Comparison of ENCODE assay signal across 9 mouse cellular contexts in the genomic region with DNA sequence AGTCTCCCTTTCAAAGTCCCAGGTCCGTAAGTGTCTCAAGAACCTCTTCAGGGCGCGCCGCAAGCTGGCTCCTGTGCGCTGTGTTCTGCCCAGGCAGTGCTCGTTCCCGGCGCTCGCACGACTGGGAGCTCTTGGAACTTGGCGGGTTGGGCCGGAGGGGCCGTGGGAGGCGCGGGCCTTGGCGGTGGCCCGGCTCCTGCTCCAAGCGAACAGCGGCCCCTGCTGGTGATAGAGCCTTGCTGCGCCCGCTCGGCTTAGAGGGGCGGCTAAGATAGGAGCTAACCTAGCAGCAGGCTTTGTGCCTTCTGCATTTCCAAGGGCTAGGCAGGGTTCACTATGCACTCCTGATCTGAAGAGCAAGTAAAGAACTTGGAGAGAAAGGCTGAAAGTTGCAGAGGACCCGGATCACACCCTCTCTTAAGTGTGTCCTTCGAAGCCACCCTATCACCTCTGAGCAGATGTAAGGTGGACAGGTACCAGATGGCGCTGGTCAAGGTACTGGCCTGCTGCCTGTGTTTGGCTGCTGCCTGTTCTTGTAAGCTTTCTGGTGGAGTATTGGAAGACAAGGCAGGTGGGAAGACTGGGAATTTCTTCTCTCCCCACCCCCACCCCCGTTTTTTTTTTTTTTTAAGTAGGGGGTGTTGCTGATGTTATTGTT. TPM values are rescaled to one million over a fixed set of nuclear protein-coding genes. Genes with fewer than 3 reads are reported as not detected.
DNase-seq lines count a peak whose midpoint lies in the region; ATAC-seq lines count a peak whose summit lies in the region.
"Had no signal": no experiment of that assay in that cellular context is flagged by ENCODE, and none has a peak within 500 bp of the region (broad histone marks: within the 10 kb centered on the region; RNA-seq: fewer than 3 reads in every experiment).

TSS of gene Rprm (minus strand) at position 123 of the 658 bp plus-strand sequence.

- H3K4me3 ChIP-seq in intestine, embryonic 16.5 days (ENCODE audit: low read length): peak within 1 kb of the TSS; percentile 56
- H3K4me3 ChIP-seq: erythroblast, embryonic 14.5 days had no signal

- peaks cover 13% of the 10 kb centered on the region; the same call in 1 of the 2 replicates for H3K4me1 ChIP-seq in intestine, embryonic 16.5 days (ENCODE audit: control insufficient read depth, insufficient read depth, low read length)

- DNase-seq in adrenal gland, postnatal 14 days: peak; percentile 94
- DNase-seq in embryo, embryonic 11.5 days (ENCODE audit: low read depth, low spot score): peak; percentile 87
- DNase-seq in gonadal fat pad, adult 2 months (ENCODE audit: low read depth): no peak
- peak; percentile 87 to 95 for DNase-seq in left cerebral cortex, postnatal 14 days (ENCODE audit: low spot score in 2 of 2)
- peak; percentile 99 for DNase-seq in right cerebral cortex, postnatal 4 days
- peak; percentile 73 for DNase-seq in yolk sac, embryonic 10.5 days (ENCODE audit: low spot score)

- intact Hi-C loops in left cerebral cortex, postnatal 14 days (cut with DNase I): loop anchor here (2.0 to 10.0 kb wide), 3 partner anchors 755 to 1331 kb away; no protein-coding TSS in a partner anchor

- H3K9me3 ChIP-seq in intestine, embryonic 16.5 days (ENCODE audit: control insufficient read depth, low read length): no peaks in the 10 kb centered on the region

- ATAC-seq in intestine, embryonic 16.5 days: peak; percentile 98
- ATAC-seq in megakaryocyte-erythroid progenitor cell, adult 5-6 weeks (replicated peaks; ENCODE audit: low FRiP score, low TSS enrichment, poor library complexity, severe bottlenecking): peak; percentile 93

- H3K27ac ChIP-seq in intestine, embryonic 16.5 days (ENCODE audit: low read length): no peak within 1 kb of the TSS

- H3K4me2 ChIP-seq in intestine, embryonic 16.5 days (ENCODE audit: low read depth, low read length): peak within 1 kb of the TSS; percentile 93

- H3K36me3 ChIP-seq in intestine, embryonic 16.5 days (ENCODE audit: control insufficient read depth, insufficient read depth, low read length): no peaks in the 10 kb centered on the region

- 4% methylated on average over 27 of the region's 27 CpGs for WGBS in intestine, embryonic 16.5 days

- peaks cover 13% of the 10 kb centered on the region for H3K27me3 ChIP-seq in intestine, embryonic 16.5 days (replicated peaks; ENCODE audit: control insufficient read depth, insufficient read depth, low read length)

- peak within 1 kb of the TSS; percentile 58 for H3K9ac ChIP-seq in intestine, embryonic 16.5 days (ENCODE audit: low read depth, low read length)

RNA-seq across cellular contexts. Expression of gene Rprm, which starts in this region (rescaled TPM):
- 0.30 and 1.1 TPM in 2 replicates for total RNA-seq in adrenal gland, postnatal 14 days (2021)
- polyA plus RNA-seq in gonadal fat pad, adult 2 months (2012; rRNA removed): 42.0 and 45.9 TPM in 2 replicates
- polyA plus RNA-seq in intestine, embryonic 16.5 days (2015; fragmentation: Nextera tagmentation; extraction: Ambion mirVana): 4.6 and 6.3 TPM in 2 replicates
- 100 to 1,000 TPM; 108 to 144 TPM for total RNA-seq in left cerebral cortex, postnatal 14 days (2021)
- total RNA-seq in megakaryocyte-erythroid progenitor cell, adult 5-6 weeks (2014; fragmentation: Nextera tagmentation): not detected in 2 replicates
- not detected in 2 replicates for total RNA-seq in megakaryocyte-erythroid progenitor cell, adult 5-6 weeks (2017)

Comparison
In these comparisons a context has a peak if more than half of its experiments do, and no peak if none do; other contexts are left out.
1. RNA of gene Rprm (total RNA-seq): 108 to 144 TPM in left cerebral cortex, postnatal 14 days; 0.30 to 1.1 TPM in adrenal gland, postnatal 14 days and not detected in megakaryocyte-erythroid progenitor cell, adult 5-6 weeks; every median in the first group is over 10 times any median in the second.
2. Peak in ATAC-seq in megakaryocyte-erythroid progenitor cell, adult 5-6 weeks; RNA of the gene not detected or under 1 TPM.